Mouse (Mus musculus): ENCODE measurements around the gene Arhgef25.
"Not testable (repeated sequence)": the region's sequence is repeated elsewhere in the genome, so short reads cannot be mapped to it uniquely, and the experiment has no call there.

The Arhgef25 gene

GRCm38 (mm10) chr10:127204589-127204988 lies 14.7 kb upstream of the Arhgef25 start:
- no peak for DNase-seq

DNA sequence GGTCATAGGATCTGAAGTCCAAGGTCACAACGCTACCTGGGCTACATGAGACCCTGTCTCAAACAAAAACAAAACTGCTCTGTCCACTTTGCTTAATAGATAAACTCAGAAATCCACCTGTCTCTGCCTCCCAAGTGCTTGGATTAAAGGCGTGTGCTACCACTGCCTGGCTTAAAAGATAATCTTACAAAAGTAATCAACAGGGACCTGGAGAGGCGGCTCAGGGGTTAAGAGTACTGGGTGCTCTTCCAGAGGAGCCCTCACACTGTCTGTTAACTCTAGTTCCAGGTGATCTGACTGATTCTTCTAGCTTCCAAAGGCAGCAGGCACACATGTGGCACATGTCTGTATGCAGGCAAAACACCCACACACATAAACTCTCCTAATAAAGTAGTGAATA lies 13.2 kb upstream of the Arhgef25 start:
- DNase-seq: no peak

- no peak for DNase-seq
Measured at GRCm38 (mm10) chr10:127200279-127200678, 10.4 kb upstream of the Arhgef25 start.

- no peak for DNase-seq
Measured at GRCm38 (mm10) chr10:127199474-127199873, 9.6 kb upstream of the Arhgef25 start.

DNA sequence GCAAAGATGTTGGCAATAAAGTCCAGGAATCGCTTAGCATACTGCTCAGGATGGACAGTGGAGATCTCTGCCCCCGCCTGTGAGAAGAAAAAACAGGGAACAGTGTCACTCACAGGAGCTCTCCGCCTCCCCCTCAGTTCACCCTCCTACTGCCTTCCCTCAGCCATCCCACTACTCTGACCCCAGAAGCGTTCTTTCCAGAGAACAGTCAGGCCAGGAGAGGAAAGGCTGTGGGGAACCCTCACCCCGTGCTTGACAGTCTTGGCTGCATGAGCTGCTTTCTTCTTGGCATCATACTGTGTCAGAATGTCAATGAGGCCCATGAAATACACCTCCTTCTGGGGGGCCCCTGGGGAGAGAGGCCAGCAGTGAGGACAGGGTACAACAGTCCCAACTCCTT lies 9.2 kb upstream of the Arhgef25 start:
- no peak for DNase-seq

DNA sequence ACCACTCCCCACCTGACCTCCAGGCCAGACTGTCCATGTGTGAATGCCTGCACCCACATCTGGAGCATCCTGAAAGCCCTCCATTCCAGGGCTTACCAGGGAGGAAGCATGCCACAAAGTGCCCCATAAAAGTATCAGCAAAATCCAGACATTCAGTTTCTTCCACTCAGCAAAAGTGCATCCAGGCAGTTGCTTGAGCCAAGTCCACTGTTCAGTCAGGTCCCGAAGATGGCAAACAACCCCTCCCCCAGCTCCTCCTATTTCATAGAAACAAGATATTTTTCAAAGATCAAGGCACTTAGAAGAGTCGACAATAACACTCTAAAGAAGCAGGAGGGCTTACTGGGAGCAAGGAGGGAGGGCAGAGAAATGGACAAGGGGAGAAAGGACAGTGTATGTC lies 8.6 kb upstream of the Arhgef25 start:
- no peak for DNase-seq

DNA sequence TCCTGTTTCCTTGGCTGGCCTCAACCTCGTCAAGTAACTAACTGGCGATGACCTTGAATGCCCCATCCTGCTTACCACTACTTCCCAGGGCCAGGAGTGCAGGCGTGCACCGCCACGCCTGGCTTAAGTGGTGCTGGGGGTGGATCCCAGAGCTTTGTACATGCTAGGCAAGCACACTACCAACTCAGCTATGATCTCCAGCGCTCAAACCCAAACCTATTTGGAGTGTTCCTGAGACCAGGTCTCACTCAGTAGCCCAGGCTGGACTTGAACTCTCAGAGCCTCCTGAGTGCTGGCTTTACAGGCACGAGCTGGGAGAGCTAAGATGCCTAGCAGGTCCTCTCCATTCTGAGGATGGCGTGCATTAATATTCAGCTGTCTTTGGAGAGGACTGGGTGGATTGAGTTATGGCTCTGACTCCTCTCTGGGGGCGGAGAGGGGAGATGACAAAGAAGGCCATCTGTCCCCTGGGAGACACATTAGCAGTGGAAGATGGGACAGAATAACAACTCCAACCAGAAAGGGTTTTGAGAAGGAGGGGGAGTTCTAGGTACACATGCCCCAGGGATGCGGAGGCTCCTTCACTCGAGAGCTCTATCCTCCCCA lies 7.7 kb upstream of the Arhgef25 start:
- no peak for DNase-seq

DNA sequence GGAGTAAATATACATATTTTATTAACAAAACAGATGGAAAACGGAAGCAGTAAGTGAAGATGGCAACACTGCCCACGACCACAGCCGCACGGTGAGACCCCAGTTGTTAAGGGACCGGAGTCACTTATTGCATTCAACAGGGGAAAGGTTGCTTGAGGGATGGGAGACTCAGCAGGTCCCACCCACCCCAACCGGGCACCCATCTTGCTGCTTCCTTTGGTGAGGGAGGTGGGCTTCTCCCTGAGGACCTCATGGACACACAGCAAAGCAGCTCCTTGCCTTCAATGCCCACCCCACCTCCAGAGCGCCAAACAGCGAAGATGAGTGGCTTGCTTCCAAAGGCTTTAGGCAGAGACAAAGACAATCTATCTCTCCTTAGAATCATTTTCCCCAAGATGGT lies 7.2 kb upstream of the Arhgef25 start:
- no peak for DNase-seq

DNA sequence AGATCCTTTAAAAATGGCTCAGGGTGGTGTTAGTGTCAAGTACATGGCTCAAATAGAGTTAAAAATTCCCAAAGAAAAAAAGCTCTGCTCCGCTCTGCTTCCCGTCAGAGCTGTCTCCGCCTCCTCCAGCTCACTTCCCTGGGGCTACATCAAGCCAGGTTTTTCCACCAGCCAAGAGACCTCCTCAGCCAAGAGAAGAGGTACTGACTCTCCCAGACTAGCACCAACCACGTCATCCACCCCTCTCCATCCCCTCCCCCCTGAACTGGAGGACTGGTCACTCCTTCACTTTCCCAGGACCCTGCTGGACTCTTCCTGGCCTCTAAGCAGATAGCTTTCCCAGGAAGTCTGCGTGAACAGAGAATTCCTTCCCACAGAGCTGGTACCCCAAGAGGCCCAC lies 6.5 kb upstream of the Arhgef25 start:
- peak; percentile 62 to 72 for DNase-seq

GRCm38 (mm10) chr10:127195328-127196129 lies 5.6 kb upstream of the Arhgef25 start, which contains the start of gene Dtx3:
Gene Dtx3, minus strand, starts transcription at chr10:127195728.
- DNase-seq: peak; percentile 69 to 76

GRCm38 (mm10) chr10:127194428-127195327 lies 4.8 kb upstream of the Arhgef25 start:
- peak; percentile 75 to 84 for DNase-seq

GRCm38 (mm10) chr10:127193011-127193410 lies 3.1 kb upstream of the Arhgef25 start:
- no peak for DNase-seq

GRCm38 (mm10) chr10:127192057-127192328 lies 2.1 kb upstream of the Arhgef25 start:
- not testable (repeated sequence) for DNase-seq

GRCm38 (mm10) chr10:127191191-127192056 lies 1.5 kb upstream of the Arhgef25 start:
- DNase-seq: no peak

GRCm38 (mm10) chr10:127190398-127191190 lies 711 bp upstream of the Arhgef25 start:
- no peak for DNase-seq

DNA sequence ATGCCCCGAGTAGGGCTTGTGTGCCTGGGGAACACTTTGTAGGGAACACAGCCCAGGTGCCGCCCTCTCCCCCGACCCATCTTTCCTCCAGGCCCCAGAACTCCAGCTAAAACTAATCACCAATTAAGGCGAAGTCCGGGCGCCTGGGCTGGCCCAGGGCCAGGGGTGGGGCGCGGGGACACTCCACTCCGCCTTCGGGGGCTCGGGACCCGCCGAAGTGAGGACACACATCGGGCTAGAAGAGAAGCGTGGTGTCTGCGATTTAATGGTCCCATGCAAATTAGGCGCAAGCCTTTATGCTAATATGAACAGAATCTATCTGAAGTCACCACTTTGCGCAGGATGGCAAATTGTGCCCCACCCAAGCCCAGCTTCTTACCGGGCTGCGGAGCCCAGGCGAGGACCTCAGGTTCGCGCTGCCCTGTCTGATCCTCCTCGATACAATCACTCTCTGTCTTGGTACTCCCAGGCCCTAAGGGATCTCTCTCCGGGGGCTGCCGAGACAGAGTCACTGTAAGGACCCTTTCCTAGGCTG lies 700 bp downstream of the Arhgef25 start:
- DNase-seq: peak; percentile 59 to 64

- DNase-seq: peak; percentile 81 to 88
Measured at GRCm38 (mm10) chr10:127188465-127189115, 1.3 kb downstream of the Arhgef25 start.

DNA sequence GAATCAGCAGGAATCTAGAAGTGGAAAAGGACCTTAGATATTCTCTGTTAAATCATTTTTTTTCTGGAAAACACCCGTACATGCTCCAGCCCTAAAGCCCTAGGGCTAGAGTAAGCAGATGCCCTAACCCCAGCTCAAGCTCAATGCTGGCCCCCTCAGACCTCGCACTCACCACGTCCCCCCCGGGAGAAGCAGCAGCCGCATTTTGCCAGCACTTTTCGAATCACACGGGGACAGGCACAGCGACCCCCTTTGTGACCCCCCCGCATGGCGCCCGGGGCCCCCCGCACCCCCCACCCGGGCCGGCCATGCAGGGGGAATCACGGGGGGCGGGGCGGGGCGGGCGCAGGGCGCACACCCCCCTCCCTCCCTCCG lies 1.8 kb downstream of the Arhgef25 start:
- DNase-seq: no peak

GRCm38 (mm10) chr10:127187371-127188078 lies 2.4 kb downstream of the Arhgef25 start:
- DNase-seq: peak; percentile 46 to 61

- no peak for DNase-seq
Measured at GRCm38 (mm10) chr10:127186451-127186850, 3.4 kb downstream of the Arhgef25 start.

Measured in cerebellum, postnatal 25 days (tissue).